Mouse (Mus musculus): Measurements from ENCODE around the gene 1110017D15Rik. TPM values are rescaled to one million over a fixed set of nuclear protein-coding genes. Genes with fewer than 3 reads are reported as not detected.

1110017D15Rik gene
- total RNA-seq (2021) = 0.82 TPM in 1 of 2 replicates, not detected in the other
- long read RNA-seq = 0 reads

- DNase-seq = no peak
Observed at GRCm38 (mm10) chr4:41517233-41517632, at the start of gene 1110017D15Rik. 1110017D15Rik (minus strand) TSS chr4:41517333.

GRCm38 (mm10) chr4:41566123-41566522, 49.0 kb upstream of the 1110017D15Rik start:
- no peak for DNase-seq

GRCm38 (mm10) chr4:41563297-41563696, 46.2 kb upstream of the 1110017D15Rik start:
- no peak for DNase-seq

GRCm38 (mm10) chr4:41557092-41557491, 40.0 kb upstream of the 1110017D15Rik start:
- no peak for DNase-seq

DNA sequence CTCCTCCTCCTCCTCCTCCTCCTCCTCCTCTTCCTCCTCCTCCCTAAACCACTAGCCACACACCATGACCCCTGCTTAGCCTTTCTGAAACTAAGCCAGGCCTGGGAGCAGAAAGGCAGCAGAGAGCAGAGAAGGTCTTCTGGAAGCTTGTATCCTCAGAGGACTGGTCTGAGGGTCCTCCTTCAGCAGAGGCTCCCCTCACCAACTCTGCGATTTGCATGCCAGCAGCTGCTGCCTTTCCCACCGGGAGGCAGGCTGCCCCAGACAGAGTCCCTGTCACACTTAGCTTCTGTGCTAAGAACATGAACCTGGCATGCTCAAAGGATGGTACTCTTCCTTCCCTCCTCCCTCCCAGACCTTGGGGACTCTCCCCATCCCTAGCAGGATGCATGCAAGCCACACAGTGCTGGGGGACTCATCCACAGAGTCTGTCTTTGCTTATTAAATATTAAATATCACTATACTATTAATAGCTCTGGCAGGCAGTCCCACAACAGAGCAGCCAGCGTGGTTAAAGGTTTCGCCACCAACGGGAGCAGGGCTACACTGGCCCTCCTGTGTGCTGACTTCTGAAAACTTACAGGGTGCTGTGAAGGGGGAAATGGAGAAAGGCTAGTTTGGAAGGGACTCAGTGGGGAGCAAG, 39.3 kb upstream of the 1110017D15Rik start:
- no peak for DNase-seq

- peak; percentile 67 for DNase-seq
Observed at GRCm38 (mm10) chr4:41554994-41555663, 38.0 kb upstream of the 1110017D15Rik start.

GRCm38 (mm10) chr4:41553116-41553515, 36.0 kb upstream of the 1110017D15Rik start:
- DNase-seq = no peak

GRCm38 (mm10) chr4:41552529-41552928, 35.4 kb upstream of the 1110017D15Rik start:
- peak; percentile 70 for DNase-seq

DNA sequence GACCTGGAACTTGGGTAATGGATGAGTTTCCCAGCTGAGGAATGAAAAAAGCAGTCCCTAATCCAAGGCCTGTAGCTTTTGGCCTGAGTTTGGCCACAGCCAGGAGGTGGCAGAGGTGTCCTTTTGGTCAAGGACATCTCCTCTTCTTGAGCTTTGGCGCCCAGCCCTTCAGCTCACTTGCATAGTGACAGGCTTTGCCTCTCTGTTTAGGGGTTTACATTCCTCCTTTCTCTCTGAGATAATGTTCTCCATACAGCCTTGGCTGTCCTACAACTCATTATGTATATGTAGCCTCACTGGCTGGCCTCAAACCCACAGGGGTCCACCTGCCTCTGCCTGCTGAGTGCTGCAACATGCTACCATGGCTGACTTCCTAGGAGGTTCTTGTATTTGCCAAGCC, 30.0 kb upstream of the 1110017D15Rik start:
- DNase-seq = no peak

DNA sequence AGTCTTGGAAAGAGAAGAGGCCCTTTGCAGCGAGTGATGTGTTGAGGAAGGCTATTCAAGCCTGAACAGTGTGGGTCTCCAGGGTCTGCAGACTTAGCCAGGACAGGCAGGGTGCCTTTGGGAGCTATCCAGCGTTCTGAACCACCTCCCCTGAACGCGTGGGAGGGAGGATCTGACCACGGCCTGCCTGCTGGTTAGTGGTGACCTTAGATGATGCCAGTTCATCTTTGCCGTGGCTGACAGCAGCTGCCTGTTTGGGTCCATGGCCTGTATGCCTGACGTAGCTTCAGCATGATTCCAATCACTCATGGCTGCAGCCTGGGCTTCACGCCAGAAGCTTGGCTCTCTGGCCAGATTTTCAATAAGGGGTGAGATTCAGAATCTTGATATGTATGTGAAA, 28.9 kb upstream of the 1110017D15Rik start:
- peak; percentile 64 for DNase-seq

DNA sequence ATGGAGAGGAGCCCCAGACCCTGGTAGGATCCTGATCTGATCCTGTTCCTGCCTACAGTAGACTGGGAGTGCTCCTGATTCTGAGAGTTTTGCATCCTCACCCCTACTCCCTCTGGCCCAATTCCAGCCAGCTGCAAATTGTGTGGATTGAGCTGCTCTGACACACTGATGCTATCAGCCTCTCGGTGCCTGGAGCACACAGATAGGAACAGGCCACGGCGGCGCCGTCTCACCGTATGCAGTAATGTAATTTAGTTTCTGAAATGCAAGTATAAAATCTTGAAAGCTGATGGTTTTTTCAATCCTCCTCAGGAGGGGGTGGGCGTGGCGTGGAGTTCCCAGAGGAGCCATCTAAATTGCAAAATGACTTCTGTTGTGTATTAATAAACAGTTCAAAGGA, 25.0 kb upstream of the 1110017D15Rik start:
- DNase-seq = no peak

- DNase-seq = no peak
Observed at GRCm38 (mm10) chr4:41534866-41535265, 17.7 kb upstream of the 1110017D15Rik start.

- peak; percentile 42 for DNase-seq
Observed at GRCm38 (mm10) chr4:41532420-41532819, 15.3 kb upstream of the 1110017D15Rik start.

DNA sequence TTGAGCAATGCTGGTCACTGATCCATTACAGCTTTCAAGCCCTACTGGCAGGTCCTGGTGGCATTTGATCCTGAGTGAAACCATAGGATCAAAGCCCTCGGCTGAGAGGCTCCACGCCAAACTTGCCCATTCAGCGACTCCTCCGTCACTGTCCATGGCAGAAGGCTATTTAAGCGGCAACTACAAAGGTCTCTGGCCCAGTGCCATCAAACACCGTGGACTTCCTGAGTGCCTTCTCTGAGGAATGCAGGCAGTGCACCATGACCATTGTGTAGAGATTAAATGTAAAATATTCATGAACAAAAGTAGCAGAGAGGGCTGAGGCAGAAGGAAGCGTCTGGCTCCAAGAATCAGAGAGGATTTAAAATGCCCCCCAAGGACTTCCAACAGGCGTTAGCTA, 10.9 kb upstream of the 1110017D15Rik start:
- DNase-seq = peak; percentile 47

GRCm38 (mm10) chr4:41527076-41527475, 9.9 kb upstream of the 1110017D15Rik start:
- no peak for DNase-seq

GRCm38 (mm10) chr4:41526553-41526952, 9.4 kb upstream of the 1110017D15Rik start:
- no peak for DNase-seq

DNA sequence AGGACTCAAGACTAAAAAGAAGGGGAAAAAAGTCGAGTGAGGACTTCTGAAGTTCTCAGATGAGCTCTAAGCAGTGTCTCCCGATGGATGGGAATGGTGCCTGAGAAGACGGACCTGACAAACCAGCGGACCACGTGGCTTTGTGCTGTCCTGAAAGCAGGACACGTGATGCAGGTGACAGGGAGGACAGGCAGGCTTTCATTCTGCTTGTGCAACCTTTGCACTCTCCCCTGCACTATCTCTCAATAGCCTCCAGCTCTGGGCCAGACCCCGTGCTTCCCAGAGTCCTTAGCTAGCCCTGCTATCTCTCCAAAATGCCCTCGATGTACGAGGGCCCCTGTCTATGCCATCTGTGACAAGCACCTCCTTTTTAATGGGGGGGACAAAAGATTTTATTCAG, 7.7 kb upstream of the 1110017D15Rik start:
- DNase-seq = no peak

- DNase-seq = no peak
Observed at GRCm38 (mm10) chr4:41523839-41524238, 6.7 kb upstream of the 1110017D15Rik start.

- no peak for DNase-seq
Observed at GRCm38 (mm10) chr4:41522788-41523187, 5.7 kb upstream of the 1110017D15Rik start.

GRCm38 (mm10) chr4:41522136-41522535, 5.0 kb upstream of the 1110017D15Rik start:
- no peak for DNase-seq

DNA sequence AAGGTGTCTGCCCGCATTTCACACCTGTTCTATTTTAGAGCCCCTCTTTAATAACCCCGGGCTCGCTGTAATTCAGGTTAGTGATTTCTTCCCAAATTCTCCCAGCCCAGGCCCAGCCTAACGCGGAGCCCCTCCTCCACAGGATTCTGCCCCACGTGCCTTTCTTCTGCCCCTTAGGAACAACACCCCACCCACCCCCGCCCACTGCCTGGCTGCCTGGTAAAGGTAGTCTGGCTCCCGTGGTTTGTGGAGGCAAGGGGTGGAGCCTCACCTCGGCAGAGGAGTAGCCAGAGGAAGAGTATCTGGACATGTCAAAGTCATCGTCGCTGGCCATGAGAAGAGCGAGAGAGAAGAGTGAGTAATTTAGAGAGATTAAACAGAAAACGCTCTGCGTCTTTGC, 3.5 kb upstream of the 1110017D15Rik start:
- DNase-seq = no peak

- no peak for DNase-seq
Observed at GRCm38 (mm10) chr4:41519195-41519594, 2.1 kb upstream of the 1110017D15Rik start.

GRCm38 (mm10) chr4:41518349-41518748, 1.2 kb upstream of the 1110017D15Rik start:
- no peak for DNase-seq

DNA sequence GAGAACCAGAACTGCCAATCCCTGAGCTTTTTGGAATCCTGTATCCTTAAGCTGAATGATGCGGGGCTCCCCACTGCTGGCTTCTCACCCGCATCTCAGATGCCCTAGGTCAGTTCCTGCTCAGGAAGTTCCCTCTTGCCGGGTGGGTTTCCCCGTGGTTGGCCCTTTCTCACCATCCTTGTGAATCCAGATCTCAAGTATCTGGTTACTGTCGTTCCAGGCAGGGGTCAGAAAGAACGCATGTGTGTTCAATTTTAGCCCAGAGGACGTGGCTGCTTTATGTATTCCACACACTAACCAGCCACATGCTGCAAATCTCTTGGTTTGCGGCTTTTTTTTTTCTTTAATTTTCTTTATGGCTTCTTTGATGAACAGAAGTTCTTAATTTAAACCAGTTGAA, 3.4 kb downstream of the 1110017D15Rik start:
- no peak for DNase-seq
